In genomic region chr9:25132920-25133319, GRCm38 (mm10) we compare ENCODE assay signal across 25 mouse cellular contexts. TPM values are rescaled to one million over a fixed set of nuclear protein-coding genes. Genes with fewer than 3 reads are reported as not detected.
"Had no signal": no experiment of that assay in that cellular context is flagged by ENCODE, and none has a peak within 500 bp of the region (broad histone marks: within the 10 kb centered on the region; RNA-seq: fewer than 3 reads in every experiment).

No protein-coding gene starts in this region.

- DNase-seq: kidney, adult 18-20 months; kidney, postnatal 10 days; kidney, postnatal 4 days; liver; liver, embryonic 13.5 days; liver, postnatal 0 days; lung, postnatal 10 days; midbrain, embryonic 14.5 days; retina, postnatal 1 day; right cerebral cortex, postnatal 4 days; spleen, adult 18-20 months; thymus, adult 2 months; thymus, postnatal 25 days had no signal

- H3K9ac ChIP-seq: intestine, embryonic 15.5 days; limb, embryonic 12.5 days; liver, embryonic 13.5 days; liver, postnatal 0 days; stomach, embryonic 15.5 days had no signal

- H3K4me3 ChIP-seq: intestine, embryonic 15.5 days; limb, embryonic 12.5 days; liver, embryonic 13.5 days; myocyte; stomach, embryonic 15.5 days had no signal

- H3K4me1 ChIP-seq: intestine, embryonic 15.5 days; limb, embryonic 12.5 days; stomach, embryonic 15.5 days had no signal

- H3K4me2 ChIP-seq: intestine, embryonic 15.5 days; limb, embryonic 12.5 days; liver, embryonic 13.5 days; stomach, embryonic 15.5 days had no signal

- ATAC-seq: intestine, embryonic 15.5 days; liver, postnatal 0 days had no signal

- H3K27me3 ChIP-seq: intestine, embryonic 15.5 days; limb, embryonic 12.5 days; liver, embryonic 13.5 days; stomach, embryonic 15.5 days had no signal

- H3K9me3 ChIP-seq: intestine, embryonic 15.5 days; limb, embryonic 12.5 days; liver, embryonic 13.5 days; stomach, embryonic 15.5 days had no signal

- H3K36me3 ChIP-seq: intestine, embryonic 15.5 days; stomach, embryonic 15.5 days had no signal

- H3K27ac ChIP-seq: intestine, embryonic 15.5 days; limb, embryonic 12.5 days; liver, embryonic 13.5 days; macrophage; stomach, embryonic 15.5 days had no signal

RNA-seq across cellular contexts. Expression of gene Gm10181, which starts 43.7 kb away (rescaled TPM):
- total RNA-seq: layer of hippocampus, adult 8-10 months; layer of hippocampus, postnatal 14 days; left cerebral cortex, postnatal 36 days; neutrophil, adult 5-6 weeks had no signal
- polyA plus RNA-seq: intestine, embryonic 15.5 days; kidney, embryonic 14.5 days; limb, embryonic 12.5 days; liver, embryonic 13.5 days; liver, postnatal 0 days; macrophage; midbrain, embryonic 14.5 days; myocyte; neural tube, embryonic 11.5 days; stomach, embryonic 15.5 days; thymus, adult 2 months; urinary bladder, adult 2 months had no signal
